Mouse (Mus musculus): ENCODE measurements around the gene Hcar2. TPM values are rescaled to one million over a fixed set of nuclear protein-coding genes. Genes with fewer than 3 reads are reported as not detected.

Hcar2 gene
- polyA plus RNA-seq, 1 experiment from 2014 or later, result not detected

GRCm38 (mm10) chr5:123891669-123892068 is 26.4 kb upstream of the Hcar2 start:
- no peak overlapping the region for H3K9ac ChIP-seq
- H3K36me3 ChIP-seq (replicated peaks; ENCODE audit: control insufficient read depth, insufficient read depth), result no peaks in the 10 kb centered on the region
- H3K27me3 ChIP-seq (ENCODE audit: control insufficient read depth, insufficient read depth, low read length), result no peaks in the 10 kb centered on the region
- peak; percentile 30 for DNase-seq (ENCODE audit: low spot score)
- no peak overlapping the region for H3K27ac ChIP-seq
- H3K9me3 ChIP-seq (ENCODE audit: control insufficient read depth, low read length), result no peaks in the 10 kb centered on the region
- H3K4me2 ChIP-seq (replicated peaks), result no peak overlapping the region
- 57% methylated on average over 6 of the region's 6 CpGs for WGBS
- no peak for ATAC-seq (ENCODE audit: low FRiP score)
- H3K4me3 ChIP-seq (replicated peaks; ENCODE audit: low read length), result no peak overlapping the region
- no peaks in the 10 kb centered on the region for H3K4me1 ChIP-seq (replicated peaks; ENCODE audit: control insufficient read depth, insufficient read depth, low read length)

GRCm38 (mm10) chr5:123890987-123891386 is 25.7 kb upstream of the Hcar2 start:
- ATAC-seq (ENCODE audit: low FRiP score), result no peak
- Histone ChIP-seq H3K36me3 (replicated peaks; ENCODE audit: control insufficient read depth, insufficient read depth) (no peaks in the 10 kb centered on the region), H3K9me3 (ENCODE audit: control insufficient read depth, low read length) (no peaks in the 10 kb centered on the region), H3K4me1 (replicated peaks; ENCODE audit: control insufficient read depth, insufficient read depth, low read length) (no peaks in the 10 kb centered on the region), H3K27me3 (ENCODE audit: control insufficient read depth, insufficient read depth, low read length) (no peaks in the 10 kb centered on the region), H3K4me3 (replicated peaks; ENCODE audit: low read length) (no peak overlapping the region), H3K9ac (no peak overlapping the region), H3K27ac (no peak overlapping the region), H3K4me2 (replicated peaks) (no peak overlapping the region)
- 78% methylated on average over 5 of the region's 5 CpGs for WGBS
- no peak for DNase-seq (ENCODE audit: low spot score)

- WGBS, result 80% methylated on average over 2 of the region's 2 CpGs
- no peak overlapping the region for H3K4me3 ChIP-seq (replicated peaks; ENCODE audit: low read length)
- no peak for DNase-seq (ENCODE audit: low spot score)
- H3K27ac ChIP-seq, result no peak overlapping the region
- H3K4me2 ChIP-seq (replicated peaks), result no peak overlapping the region
- H3K4me1 ChIP-seq (replicated peaks; ENCODE audit: control insufficient read depth, insufficient read depth, low read length), result no peaks in the 10 kb centered on the region
- H3K9me3 ChIP-seq (ENCODE audit: control insufficient read depth, low read length), result no peaks in the 10 kb centered on the region
- ATAC-seq (ENCODE audit: low FRiP score), result no peak
- H3K36me3 ChIP-seq (replicated peaks; ENCODE audit: control insufficient read depth, insufficient read depth), result no peaks in the 10 kb centered on the region
- no peaks in the 10 kb centered on the region for H3K27me3 ChIP-seq (ENCODE audit: control insufficient read depth, insufficient read depth, low read length)
- no peak overlapping the region for H3K9ac ChIP-seq
Observed at GRCm38 (mm10) chr5:123890312-123890711, 25.0 kb upstream of the Hcar2 start.

GRCm38 (mm10) chr5:123886365-123886764 is 21.1 kb upstream of the Hcar2 start:
- no peak for DNase-seq (ENCODE audit: low spot score)
- Histone ChIP-seq H3K36me3 (replicated peaks; ENCODE audit: control insufficient read depth, insufficient read depth) (no peaks in the 10 kb centered on the region), H3K4me1 (replicated peaks; ENCODE audit: control insufficient read depth, insufficient read depth, low read length) (no peaks in the 10 kb centered on the region), H3K4me3 (replicated peaks; ENCODE audit: low read length) (no peak overlapping the region), H3K9ac (no peak overlapping the region), H3K4me2 (replicated peaks) (no peak overlapping the region), H3K27ac (no peak overlapping the region), H3K27me3 (ENCODE audit: control insufficient read depth, insufficient read depth, low read length) (no peaks in the 10 kb centered on the region), H3K9me3 (ENCODE audit: control insufficient read depth, low read length) (no peaks in the 10 kb centered on the region)
- no peak for ATAC-seq (ENCODE audit: low FRiP score)
- 88% methylated on average over 3 of the region's 3 CpGs for WGBS

GRCm38 (mm10) chr5:123884332-123884731 is 19.0 kb upstream of the Hcar2 start:
- ATAC-seq (ENCODE audit: low FRiP score), result no peak
- Histone ChIP-seq H3K9ac (no peak overlapping the region), H3K4me3 (replicated peaks; ENCODE audit: low read length) (no peak overlapping the region), H3K36me3 (replicated peaks; ENCODE audit: control insufficient read depth, insufficient read depth) (no peaks in the 10 kb centered on the region), H3K27ac (no peak overlapping the region), H3K4me2 (replicated peaks) (no peak overlapping the region), H3K27me3 (ENCODE audit: control insufficient read depth, insufficient read depth, low read length) (no peaks in the 10 kb centered on the region), H3K4me1 (replicated peaks; ENCODE audit: control insufficient read depth, insufficient read depth, low read length) (no peaks in the 10 kb centered on the region), H3K9me3 (ENCODE audit: control insufficient read depth, low read length) (no peaks in the 10 kb centered on the region)
- DNase-seq (ENCODE audit: low spot score), result no peak
- 76% methylated on average over 10 of the region's 10 CpGs for WGBS

- Histone ChIP-seq H3K27ac (no peak overlapping the region), H3K4me2 (replicated peaks) (no peak overlapping the region), H3K4me3 (replicated peaks; ENCODE audit: low read length) (no peak overlapping the region), H3K27me3 (ENCODE audit: control insufficient read depth, insufficient read depth, low read length) (no peaks in the 10 kb centered on the region), H3K9me3 (ENCODE audit: control insufficient read depth, low read length) (no peaks in the 10 kb centered on the region), H3K9ac (no peak overlapping the region), H3K36me3 (replicated peaks; ENCODE audit: control insufficient read depth, insufficient read depth) (no peaks in the 10 kb centered on the region), H3K4me1 (replicated peaks; ENCODE audit: control insufficient read depth, insufficient read depth, low read length) (no peaks in the 10 kb centered on the region)
- WGBS, result 84% methylated on average over 7 of the region's 7 CpGs
- DNase-seq (ENCODE audit: low spot score) (no peak), ATAC-seq (ENCODE audit: low FRiP score) (no peak)
Observed at GRCm38 (mm10) chr5:123883891-123884290, 18.6 kb upstream of the Hcar2 start.

- no peak overlapping the region for H3K9ac ChIP-seq
- H3K4me3 ChIP-seq (replicated peaks; ENCODE audit: low read length), result no peak overlapping the region
- no peaks in the 10 kb centered on the region for H3K4me1 ChIP-seq (replicated peaks; ENCODE audit: control insufficient read depth, insufficient read depth, low read length)
- no peaks in the 10 kb centered on the region for H3K9me3 ChIP-seq (ENCODE audit: control insufficient read depth, low read length)
- H3K36me3 ChIP-seq (replicated peaks; ENCODE audit: control insufficient read depth, insufficient read depth), result no peaks in the 10 kb centered on the region
- ATAC-seq (ENCODE audit: low FRiP score) (no peak), DNase-seq (ENCODE audit: low spot score) (no peak)
- 77% methylated on average over 14 of the region's 14 CpGs for WGBS
- no peaks in the 10 kb centered on the region for H3K27me3 ChIP-seq (ENCODE audit: control insufficient read depth, insufficient read depth, low read length)
- no peak overlapping the region for H3K4me2 ChIP-seq (replicated peaks)
- H3K27ac ChIP-seq, result no peak overlapping the region
Observed at GRCm38 (mm10) chr5:123880778-123881177, 15.5 kb upstream of the Hcar2 start.

- ATAC-seq (ENCODE audit: low FRiP score) (no peak), DNase-seq (ENCODE audit: low spot score) (no peak)
- no peak within 1 kb of the TSS for H3K4me2 ChIP-seq (replicated peaks)
- no peaks in the 10 kb centered on the region for H3K36me3 ChIP-seq (replicated peaks; ENCODE audit: control insufficient read depth, insufficient read depth)
- no peaks in the 10 kb centered on the region for H3K9me3 ChIP-seq (ENCODE audit: control insufficient read depth, low read length)
- no peaks in the 10 kb centered on the region for H3K27me3 ChIP-seq (ENCODE audit: control insufficient read depth, insufficient read depth, low read length)
- no peaks in the 10 kb centered on the region for H3K4me1 ChIP-seq (replicated peaks; ENCODE audit: control insufficient read depth, insufficient read depth, low read length)
- no peak within 1 kb of the TSS for H3K4me3 ChIP-seq (replicated peaks; ENCODE audit: low read length)
- WGBS, result 76% methylated on average over 12 of the region's 12 CpGs
- no peak within 1 kb of the TSS for H3K27ac ChIP-seq
- no peak within 1 kb of the TSS for H3K9ac ChIP-seq
Observed at GRCm38 (mm10) chr5:123879928-123880327, 14.6 kb upstream of the Hcar2 start, which contains the start of gene Hcar1. TSS of gene Hcar1 (minus strand) at chr5:123880020.

- no peak overlapping the region for H3K27ac ChIP-seq
- H3K4me2 ChIP-seq (replicated peaks), result no peak overlapping the region
- no peak overlapping the region for H3K4me3 ChIP-seq (replicated peaks; ENCODE audit: low read length)
- no peaks in the 10 kb centered on the region for H3K9me3 ChIP-seq (ENCODE audit: control insufficient read depth, low read length)
- ATAC-seq (ENCODE audit: low FRiP score), result no peak
- no peaks in the 10 kb centered on the region for H3K36me3 ChIP-seq (replicated peaks; ENCODE audit: control insufficient read depth, insufficient read depth)
- no peaks in the 10 kb centered on the region for H3K27me3 ChIP-seq (ENCODE audit: control insufficient read depth, insufficient read depth, low read length)
- 76% methylated on average over 14 of the region's 14 CpGs for WGBS
- H3K4me1 ChIP-seq (replicated peaks; ENCODE audit: control insufficient read depth, insufficient read depth, low read length), result no peaks in the 10 kb centered on the region
- DNase-seq (ENCODE audit: low spot score), result no peak
- no peak overlapping the region for H3K9ac ChIP-seq
Observed at GRCm38 (mm10) chr5:123878056-123878455, 12.8 kb upstream of the Hcar2 start.

- WGBS, result 90% methylated on average over 5 of the region's 5 CpGs
- Histone ChIP-seq H3K4me3 (replicated peaks; ENCODE audit: low read length) (no peak overlapping the region), H3K27ac (no peak overlapping the region), H3K27me3 (ENCODE audit: control insufficient read depth, insufficient read depth, low read length) (no peaks in the 10 kb centered on the region), H3K4me1 (replicated peaks; ENCODE audit: control insufficient read depth, insufficient read depth, low read length) (no peaks in the 10 kb centered on the region), H3K36me3 (replicated peaks; ENCODE audit: control insufficient read depth, insufficient read depth) (no peaks in the 10 kb centered on the region), H3K4me2 (replicated peaks) (no peak overlapping the region), H3K9me3 (ENCODE audit: control insufficient read depth, low read length) (no peaks in the 10 kb centered on the region), H3K9ac (no peak overlapping the region)
- DNase-seq (ENCODE audit: low spot score) (no peak), ATAC-seq (ENCODE audit: low FRiP score) (no peak)
Observed at GRCm38 (mm10) chr5:123874177-123874576, 8.9 kb upstream of the Hcar2 start.
